Mouse (Mus musculus): ENCODE results near the gene Fgf12.

DNA sequence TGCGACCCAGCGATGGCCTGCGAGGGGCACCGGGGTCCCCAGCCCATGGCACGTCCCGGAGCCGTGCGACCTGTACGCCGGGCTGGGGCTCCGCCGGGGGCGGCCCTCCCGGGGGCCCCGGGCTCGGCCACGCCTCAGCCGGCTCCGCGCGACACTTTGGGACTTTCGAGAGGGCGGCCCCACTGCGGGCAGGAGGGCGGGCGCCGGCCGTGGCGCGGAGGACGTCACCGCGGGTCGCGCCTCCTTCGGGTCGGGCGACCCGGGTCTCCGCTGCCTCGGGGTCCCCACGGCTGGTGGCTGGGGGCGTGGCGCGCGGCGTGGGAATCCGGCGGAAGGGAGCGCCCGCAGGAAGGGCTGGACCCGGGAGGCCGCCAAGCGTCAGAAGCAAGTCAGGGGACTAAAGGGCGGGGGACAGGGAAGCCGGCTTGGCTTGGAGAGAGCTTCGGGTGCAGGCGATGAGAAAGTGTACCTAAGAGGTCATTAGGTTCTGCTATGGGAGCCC, 188.1 kb downstream of the Fgf12 start:
- TF ChIP-seq CTCF (IDR thresholded peaks at IDR 0.05; ENCODE audit: low read depth, low read length) = no peak
- TF ChIP-seq POLR2A (IDR thresholded peaks at IDR 0.05; ENCODE audit: extremely low read depth, insufficient read depth, low read length) = no peak
